Mouse (Mus musculus) adrenal gland, postnatal 0 days (tissue): ENCODE measurements around the gene Fus. TPM values are rescaled to one million over a fixed set of nuclear protein-coding genes. Genes with fewer than 3 reads are reported as not detected.

ENCODE experiments used
- polyA plus RNA-seq: library from polyadenylated mRNA; unstranded; fragments of >200 nt; fragmentation: Nextera tagmentation; extraction: Ambion mirVana; gene quantifications from 2 replicates; pipeline ENCODE4 v1.2.1, GENCODE M21; 2015

Gene Fus
- 170 and 234 TPM in 2 replicates for polyA plus RNA-seq

DNA sequence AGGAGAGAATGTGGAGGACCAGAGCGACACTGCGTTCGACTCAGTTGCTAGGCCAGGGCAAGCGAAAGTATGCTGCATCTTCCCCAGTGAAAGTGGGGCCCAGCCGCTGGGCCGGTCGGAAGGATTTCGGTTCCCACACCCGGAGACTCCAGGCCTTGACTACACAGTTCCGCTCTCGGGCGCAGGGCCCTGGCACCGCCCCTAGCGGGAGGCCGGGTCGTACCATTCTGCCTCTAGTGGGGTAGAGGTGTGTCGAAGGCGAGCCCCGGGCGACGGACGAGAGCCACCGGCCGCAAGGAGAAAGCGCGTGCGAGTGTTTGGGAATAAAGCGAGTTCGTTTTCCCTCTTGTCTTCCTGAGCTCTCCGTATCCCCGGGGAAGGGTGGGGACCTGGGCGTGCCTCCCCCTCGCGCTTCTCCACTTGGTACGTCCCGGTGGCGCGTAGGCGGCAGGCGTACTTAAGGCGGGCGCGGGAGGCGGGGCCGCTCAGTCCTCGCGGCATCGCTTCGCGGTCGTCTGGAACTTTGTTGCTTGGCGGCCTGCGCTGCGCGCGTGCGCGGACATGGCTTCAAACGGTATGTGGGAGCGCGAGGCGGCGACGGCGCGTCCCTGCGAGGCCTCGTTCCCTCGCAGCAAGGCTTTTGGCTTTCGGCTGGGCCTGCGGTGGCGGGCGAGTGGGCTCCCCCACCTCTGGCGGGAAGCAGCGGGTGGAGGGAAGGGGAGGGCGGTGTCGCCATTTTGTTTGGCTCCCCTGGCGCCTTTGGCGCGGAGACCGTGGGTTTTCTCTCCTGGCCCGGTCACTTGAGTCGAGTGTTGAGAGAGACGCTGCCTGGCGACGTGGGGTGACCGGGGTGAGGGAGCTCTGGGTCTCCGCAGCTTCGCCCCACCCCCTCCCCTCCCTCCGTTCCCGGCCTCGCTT, at the start of gene Fus:
Gene Fus, plus strand, starts transcription at position 454 of the 918 bp plus-strand sequence.

DNA sequence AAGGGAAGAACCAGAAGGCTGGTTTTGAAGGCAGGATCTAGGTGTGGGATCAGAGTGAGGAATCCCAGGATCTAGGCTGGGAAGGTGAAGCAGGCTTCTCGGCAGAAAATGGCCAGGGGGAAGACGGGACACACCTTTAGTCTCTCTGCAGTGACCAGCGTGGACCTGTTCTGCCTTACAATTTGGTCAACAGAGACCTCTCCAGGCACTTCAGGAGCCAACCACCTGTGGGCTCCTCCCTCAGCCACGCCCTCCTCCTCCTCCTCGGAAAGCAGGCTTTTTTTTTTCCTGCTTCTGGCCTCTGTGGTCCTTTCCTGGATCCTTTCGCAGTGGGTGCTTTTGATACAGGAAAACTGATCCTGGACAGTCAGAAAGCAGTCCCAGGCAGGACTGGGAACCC, 37.3 kb upstream of the Fus start, which contains the start of gene Prss8:
Gene Prss8, minus strand, starts transcription at position 182 of the 400 bp plus-strand sequence.

GRCm38 (mm10) chr7:127946470-127947023, 20.7 kb upstream of the Fus start, which contains the start of gene Prss36:
TSS of gene Prss36 (minus strand) at chr7:127946725.

GRCm38 (mm10) chr7:127993341-127993977, 26.2 kb downstream of the Fus start, which contains the start of gene Pycard:
TSS of gene Pycard (minus strand) at chr7:127993867.

GRCm38 (mm10) chr7:128003688-128004087, 36.4 kb downstream of the Fus start, which contains the start of gene Trim72:
TSS of gene Trim72 (plus strand) at chr7:128003949.

Other genes with a start within 250 kb of the Fus start
- 0.06 and 0.10 TPM in 2 replicates for gene Ctf2, start 235.3 kb upstream of the Fus start, polyA plus RNA-seq
- 1.9 and 2.2 TPM in 2 replicates for gene Fbxl19, start 222.9 kb upstream of the Fus start, polyA plus RNA-seq
- 22.4 and 30.3 TPM in 2 replicates for gene Orai3, start 197.6 kb upstream of the Fus start, polyA plus RNA-seq
- gene Setd1a, start 190.8 kb upstream of the Fus start, polyA plus RNA-seq: 18.0 and 18.3 TPM in 2 replicates
- gene Gm49388, start 181.8 kb upstream of the Fus start, polyA plus RNA-seq: not detected in 2 replicates
- 38.2 and 51.3 TPM in 2 replicates for gene Hsd3b7, start 166.9 kb upstream of the Fus start, polyA plus RNA-seq
- 36.1 and 40.7 TPM in 2 replicates for gene Stx4a, start 143.2 kb upstream of the Fus start, polyA plus RNA-seq
- gene Stx1b, start 142.9 kb upstream of the Fus start, polyA plus RNA-seq: 4.0 and 5.3 TPM in 2 replicates
- 5.1 and 5.5 TPM in 2 replicates for gene Zfp646, start 91.2 kb upstream of the Fus start, polyA plus RNA-seq
- 8.6 and 10.2 TPM in 2 replicates for gene Zfp668, start 90.6 kb upstream of the Fus start, polyA plus RNA-seq
- gene Prss53, start 76.5 kb upstream of the Fus start, polyA plus RNA-seq: 0.72 and 0.84 TPM in 2 replicates
- gene Gm21974, start 72.0 kb upstream of the Fus start, polyA plus RNA-seq: not detected in 2 replicates
- 209 and 232 TPM in 2 replicates for gene Vkorc1, start 71.8 kb upstream of the Fus start, polyA plus RNA-seq
- 87.5 and 128 TPM in 2 replicates for gene Bckdk, start 63.4 kb upstream of the Fus start, polyA plus RNA-seq
- gene Kat8, start 54.9 kb upstream of the Fus start, polyA plus RNA-seq: 23.3 and 29.7 TPM in 2 replicates
- gene Prss8, start 37.4 kb upstream of the Fus start, polyA plus RNA-seq: 1.0 and 2.5 TPM in 2 replicates
- 12.9 and 13.1 TPM in 2 replicates for gene Prss36, start 20.7 kb upstream of the Fus start, polyA plus RNA-seq
- 37.4 and 57.5 TPM in 2 replicates for gene Pycard, start 26.4 kb downstream of the Fus start, polyA plus RNA-seq
- 0.15 TPM in 1 of 2 replicates, not detected in the other for gene Trim72, start 36.5 kb downstream of the Fus start, polyA plus RNA-seq
- 1.8 and 2.1 TPM in 2 replicates for gene Itgam, start 95.2 kb downstream of the Fus start, polyA plus RNA-seq
- 0.06 TPM in 1 of 2 replicates, not detected in the other for gene Gm49368, start 95.2 kb downstream of the Fus start, polyA plus RNA-seq
- gene Itgax, start 162.1 kb downstream of the Fus start, polyA plus RNA-seq: 0.23 TPM in 1 of 2 replicates, not detected in the other
- not detected in 2 replicates for gene Itgad, start 186.9 kb downstream of the Fus start, polyA plus RNA-seq
- 4.9 and 7.4 TPM in 2 replicates for gene Cox6a2, start 238.9 kb downstream of the Fus start, polyA plus RNA-seq